Mouse (Mus musculus): ENCODE data around the gene Cachd1. TPM values are rescaled to one million over a fixed set of nuclear protein-coding genes. Genes with fewer than 3 reads are reported as not detected.
A peak's percentile ranks its signal among the peaks of the same experiment; 100 is the strongest.

Gene Cachd1
- polyA plus RNA-seq, 1 experiment from 2014 or later = 44.9 TPM

- Histone ChIP-seq H3K9me3 (replicated peaks) (no peaks in the 10 kb centered on the region), H3K27me3 (ENCODE audit: low read depth, poor library complexity, severe bottlenecking) (no peaks in the 10 kb centered on the region), H3K36me3 (no peaks in the 10 kb centered on the region), H3K4me1 (peaks cover 71% of the 10 kb centered on the region), H3K27ac (peak overlapping the region; percentile 71), H3K4me3 (no peak overlapping the region)
- DNase-seq (ENCODE audit: low spot score) = no peak
- WGBS = 52% methylated on average over 3 of the region's 3 CpGs
These were observed 76.0 kb downstream of the Cachd1 start for GRCm38 (mm10) chr4:100852448-100852847.

DNA sequence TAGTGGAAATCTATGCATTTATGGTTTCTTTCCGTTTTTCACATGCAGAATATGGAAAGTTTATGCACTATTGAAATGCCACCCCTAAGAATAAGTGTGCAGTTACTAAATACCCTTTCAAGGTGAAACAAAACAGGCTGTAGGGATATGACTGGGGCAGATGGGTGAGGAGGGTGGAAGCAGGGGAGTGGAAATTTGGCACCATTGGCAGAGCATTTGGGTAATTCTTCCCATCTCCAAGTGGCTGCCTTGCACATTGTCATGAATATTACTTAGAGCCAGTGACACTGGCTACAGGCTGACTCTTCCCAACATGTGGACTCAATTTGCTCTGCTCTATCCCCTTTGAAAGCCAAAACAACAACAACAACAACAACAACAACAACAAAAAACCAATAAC lies 77.0 kb downstream of the Cachd1 start:
- no peaks in the 10 kb centered on the region for H3K9me3 ChIP-seq (replicated peaks)

GRCm38 (mm10) chr4:100855373-100855772 lies 78.9 kb downstream of the Cachd1 start:
- no peak for DNase-seq (ENCODE audit: low spot score)
- H3K27ac ChIP-seq = peak overlapping the region; percentile 36; the same call in 1 of the 2 replicates
- H3K4me3 ChIP-seq = no peak overlapping the region
- H3K9me3 ChIP-seq (replicated peaks) = no peaks in the 10 kb centered on the region
- no peaks in the 10 kb centered on the region for H3K27me3 ChIP-seq (ENCODE audit: low read depth, poor library complexity, severe bottlenecking)
- WGBS = 80% methylated on average over 4 of the region's 4 CpGs
- H3K36me3 ChIP-seq = no peaks in the 10 kb centered on the region
- peaks cover 84% of the 10 kb centered on the region for H3K4me1 ChIP-seq

More for the DNA sequence above, 77.0 kb downstream of the Cachd1 start:
- Histone ChIP-seq H3K27ac (peak overlapping the region; percentile 44; the same call in 1 of the 2 replicates), H3K36me3 (no peaks in the 10 kb centered on the region), H3K4me3 (no peak overlapping the region), H3K4me1 (peaks cover 79% of the 10 kb centered on the region), H3K27me3 (ENCODE audit: low read depth, poor library complexity, severe bottlenecking) (no peaks in the 10 kb centered on the region)
- no peak for DNase-seq (ENCODE audit: low spot score)
- WGBS = 82% methylated on average over 1 of the region's 1 CpGs

- 37% methylated on average over 3 of the region's 3 CpGs for WGBS
- Histone ChIP-seq H3K27me3 (ENCODE audit: low read depth, poor library complexity, severe bottlenecking) (no peaks in the 10 kb centered on the region), H3K4me1 (peaks cover 73% of the 10 kb centered on the region), H3K4me3 (no peak overlapping the region), H3K36me3 (no peaks in the 10 kb centered on the region), H3K9me3 (replicated peaks) (no peaks in the 10 kb centered on the region), H3K27ac (no peak overlapping the region; the same call in none of the 2 replicates)
- DNase-seq (ENCODE audit: low spot score) = no peak
These were observed 81.0 kb downstream of the Cachd1 start for GRCm38 (mm10) chr4:100857411-100857869.

DNA sequence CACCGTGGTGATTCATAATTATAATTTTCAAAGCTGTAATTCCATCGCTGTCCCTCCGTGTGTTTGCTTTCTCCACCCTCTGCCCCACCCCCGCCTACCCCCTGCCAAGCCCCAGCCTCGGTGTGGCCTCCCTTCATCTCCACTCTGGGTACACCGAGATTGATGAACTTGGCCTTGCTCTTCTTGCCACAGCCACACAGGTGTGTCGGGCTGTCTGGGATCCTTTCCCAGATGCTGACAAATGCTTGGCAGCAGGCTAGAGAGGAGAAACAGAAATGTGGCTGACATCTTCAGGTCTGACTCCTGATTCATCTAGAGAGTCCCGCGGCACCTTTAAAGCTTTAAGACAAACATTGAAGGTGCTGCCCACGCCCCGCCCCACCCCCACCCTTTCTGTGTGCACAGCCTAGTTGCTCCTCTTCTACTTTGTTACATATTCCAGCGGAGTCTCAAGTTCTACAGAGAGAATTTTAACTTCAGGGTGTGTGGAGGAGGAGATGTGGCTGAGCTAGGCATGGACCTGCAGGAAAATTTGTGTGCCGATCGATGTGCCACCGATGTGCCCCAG lies 87.5 kb downstream of the Cachd1 start:
- peaks cover 15% of the 10 kb centered on the region for H3K36me3 ChIP-seq
- H3K9me3 ChIP-seq (replicated peaks) = no peaks in the 10 kb centered on the region
- WGBS = 51% methylated on average over 15 of the region's 15 CpGs
- H3K4me3 ChIP-seq = no peak overlapping the region
- no peak for DNase-seq (ENCODE audit: low spot score)
- peak overlapping the region; percentile 50 for H3K27ac ChIP-seq
- no peaks in the 10 kb centered on the region for H3K27me3 ChIP-seq (ENCODE audit: low read depth, poor library complexity, severe bottlenecking)
- H3K4me1 ChIP-seq = peaks cover 56% of the 10 kb centered on the region

GRCm38 (mm10) chr4:100865423-100865822 lies 88.9 kb downstream of the Cachd1 start:
- Histone ChIP-seq H3K36me3 (peaks cover 15% of the 10 kb centered on the region), H3K9me3 (replicated peaks) (no peaks in the 10 kb centered on the region), H3K27ac (peak overlapping the region; percentile 66), H3K4me3 (0 out of 2 replicates have a peak overlapping the region, but pooled peaks have one; percentile 6), H3K4me1 (peaks cover 53% of the 10 kb centered on the region), H3K27me3 (ENCODE audit: low read depth, poor library complexity, severe bottlenecking) (no peaks in the 10 kb centered on the region)
- no peak for DNase-seq (ENCODE audit: low spot score)
- WGBS = 28% methylated on average over 13 of the region's 13 CpGs

DNA sequence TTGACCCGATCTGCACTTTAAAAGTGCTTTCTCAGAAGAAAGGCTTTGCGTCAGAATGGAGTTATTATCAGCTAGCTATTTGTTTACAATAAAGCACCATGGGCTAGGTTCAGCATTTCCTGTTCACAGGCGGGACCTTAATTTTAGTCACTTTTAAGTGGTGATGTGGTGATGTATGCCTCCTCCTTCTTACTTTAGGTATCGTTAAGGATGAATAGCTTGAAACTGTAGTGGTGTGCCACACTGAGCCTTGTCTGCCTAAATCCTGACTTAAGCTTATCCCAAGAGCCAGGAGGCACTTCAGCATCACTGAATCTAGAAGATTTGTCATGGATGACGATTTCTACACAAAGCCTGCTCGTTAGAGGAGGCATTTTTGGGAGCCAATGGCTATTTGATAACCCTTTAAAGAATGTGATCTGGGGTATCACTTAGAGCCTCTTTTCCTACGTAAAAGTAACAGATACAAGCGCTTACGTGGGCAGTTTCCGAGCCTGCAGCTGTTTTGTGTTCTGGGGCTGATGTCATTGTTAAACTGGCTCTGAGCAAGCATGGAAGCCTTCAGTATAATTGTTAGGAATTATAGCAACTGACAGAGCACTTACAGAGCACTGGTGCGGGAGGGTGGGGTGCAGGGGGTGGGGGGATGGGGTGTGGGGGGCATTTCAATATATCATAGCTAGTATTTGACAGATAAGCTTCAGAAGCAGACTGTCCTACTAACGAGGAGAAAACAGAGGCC lies 89.7 kb downstream of the Cachd1 start:
- peaks cover 15% of the 10 kb centered on the region for H3K36me3 ChIP-seq
- H3K4me1 ChIP-seq = peaks cover 48% of the 10 kb centered on the region
- H3K27ac ChIP-seq = peak overlapping the region; percentile 66; the same call in 1 of the 2 replicates
- no peaks in the 10 kb centered on the region for H3K9me3 ChIP-seq (replicated peaks)
- no peaks in the 10 kb centered on the region for H3K27me3 ChIP-seq (ENCODE audit: low read depth, poor library complexity, severe bottlenecking)
- H3K4me3 ChIP-seq = no peak overlapping the region
- DNase-seq (ENCODE audit: low spot score) = no peak
- 32% methylated on average over 12 of the region's 12 CpGs for WGBS

DNA sequence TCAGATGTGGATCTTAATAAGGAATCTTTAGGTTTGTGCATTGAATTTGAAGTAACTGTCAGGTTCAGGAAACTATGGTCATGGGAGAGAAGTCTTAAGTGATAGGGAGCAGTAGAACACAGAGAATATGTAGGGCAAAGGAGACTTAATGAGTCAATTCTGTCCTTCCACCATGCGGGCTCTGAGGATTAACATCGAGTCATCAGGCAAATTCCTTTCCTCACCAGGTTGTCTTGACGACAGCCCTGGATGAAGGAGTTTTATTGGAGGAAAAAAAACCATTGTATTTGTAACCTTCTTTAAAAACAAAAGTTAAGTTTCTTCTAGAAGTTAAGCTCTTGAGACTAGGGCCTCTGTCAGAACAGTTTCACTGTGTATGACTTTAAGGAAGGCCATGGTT lies 100.9 kb downstream of the Cachd1 start:
- Histone ChIP-seq H3K27me3 (ENCODE audit: low read depth, poor library complexity, severe bottlenecking) (no peaks in the 10 kb centered on the region), H3K4me3 (no peak overlapping the region), H3K27ac (no peak overlapping the region), H3K36me3 (peaks cover 8% of the 10 kb centered on the region), H3K9me3 (replicated peaks) (no peaks in the 10 kb centered on the region), H3K4me1 (peaks cover 9% of the 10 kb centered on the region)
- no peak for DNase-seq (ENCODE audit: low spot score)
- WGBS = 57% methylated on average over 3 of the region's 3 CpGs

- Histone ChIP-seq H3K9me3 (replicated peaks) (no peaks in the 10 kb centered on the region), H3K27me3 (ENCODE audit: low read depth, poor library complexity, severe bottlenecking) (no peaks in the 10 kb centered on the region), H3K4me3 (no peak overlapping the region), H3K36me3 (peaks cover 13% of the 10 kb centered on the region), H3K27ac (no peak overlapping the region), H3K4me1 (peaks cover 13% of the 10 kb centered on the region)
- DNase-seq (ENCODE audit: low spot score) = no peak
- WGBS = 33% methylated on average over 8 of the region's 8 CpGs
These were observed 102.9 kb downstream of the Cachd1 start for GRCm38 (mm10) chr4:100879414-100879813.

DNA sequence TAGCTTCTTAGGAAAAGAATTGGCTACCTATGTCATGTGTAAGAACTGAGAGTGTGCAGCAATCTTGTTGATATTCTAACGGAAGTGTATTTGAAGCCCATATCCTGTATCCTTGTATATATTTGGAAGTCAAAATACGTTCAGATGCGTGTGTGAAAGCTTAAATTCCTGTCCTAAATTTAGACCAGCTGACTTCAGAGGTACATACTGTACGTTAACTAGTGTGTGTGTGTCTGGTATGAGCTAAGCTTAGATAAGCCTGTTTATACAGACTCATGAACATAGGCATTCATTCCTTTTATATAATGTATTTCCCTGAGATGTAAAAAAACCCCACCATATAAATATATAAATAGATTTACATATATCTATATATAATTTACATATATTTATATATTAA lies 103.6 kb downstream of the Cachd1 start:
- no peak for DNase-seq (ENCODE audit: low spot score)
- H3K4me1 ChIP-seq = peaks cover 19% of the 10 kb centered on the region
- H3K27me3 ChIP-seq (ENCODE audit: low read depth, poor library complexity, severe bottlenecking) = no peaks in the 10 kb centered on the region
- no peak overlapping the region for H3K27ac ChIP-seq
- WGBS = 86% methylated on average over 4 of the region's 4 CpGs
- no peaks in the 10 kb centered on the region for H3K9me3 ChIP-seq (replicated peaks)
- H3K36me3 ChIP-seq = peaks cover 13% of the 10 kb centered on the region
- H3K4me3 ChIP-seq = no peak overlapping the region

DNA sequence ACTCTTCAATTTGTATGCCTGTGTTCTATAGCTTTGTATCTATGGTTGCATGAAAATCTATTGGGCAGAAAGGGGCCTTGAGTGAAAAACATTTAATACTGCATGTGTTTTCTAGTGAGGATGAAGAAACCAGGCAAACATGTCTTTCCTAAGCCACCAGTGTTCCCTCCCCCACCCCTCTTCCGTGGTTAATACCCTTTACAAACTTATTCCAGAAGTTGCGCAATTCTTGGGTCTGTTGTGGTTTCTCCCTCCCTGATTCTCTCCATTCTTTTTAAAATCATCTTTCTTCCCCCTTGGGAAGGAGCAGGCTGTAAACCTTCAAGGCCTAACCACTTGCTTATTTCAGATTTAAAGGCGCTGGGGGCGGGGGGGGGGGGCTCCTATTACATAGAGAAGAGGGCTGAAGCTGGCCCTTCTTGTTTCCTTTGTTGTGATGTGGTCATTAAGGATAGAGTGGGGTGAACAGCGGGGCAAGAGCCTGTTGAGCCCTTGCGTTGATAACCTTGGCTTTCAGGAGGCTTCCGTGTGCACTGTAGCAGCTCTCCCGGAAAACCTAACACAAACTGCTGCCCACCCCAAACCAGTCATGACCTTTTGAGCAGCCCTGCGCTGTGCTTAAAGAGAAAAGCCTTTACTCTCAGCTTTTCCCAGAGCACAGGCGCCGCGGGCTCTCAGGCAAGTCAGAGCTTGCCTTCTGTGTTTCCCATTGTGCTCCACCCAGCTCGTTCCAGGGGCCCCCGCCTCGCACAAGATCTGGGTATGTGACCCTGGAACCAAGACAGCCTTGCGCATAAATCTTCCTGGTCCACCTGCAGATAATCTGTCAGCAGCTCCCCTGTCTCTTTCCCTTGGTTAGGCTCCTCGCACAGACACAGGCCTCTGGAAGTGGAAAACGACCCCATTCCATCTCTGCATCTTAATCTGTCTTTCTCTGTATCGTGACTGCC lies 109.6 kb downstream of the Cachd1 start:
- Histone ChIP-seq H3K4me1 (peaks cover 59% of the 10 kb centered on the region), H3K9me3 (replicated peaks) (no peaks in the 10 kb centered on the region), H3K27ac (peak overlapping the region; percentile 68), H3K36me3 (peaks cover 10% of the 10 kb centered on the region; the same call in 1 of the 2 replicates), H3K4me3 (0 out of 2 replicates have a peak overlapping the region, but pooled peaks have one; percentile 26), H3K27me3 (ENCODE audit: low read depth, poor library complexity, severe bottlenecking) (no peaks in the 10 kb centered on the region)
- WGBS = 10% methylated on average over 19 of the region's 19 CpGs
- DNase-seq (ENCODE audit: low spot score) = peak; percentile 80

DNA sequence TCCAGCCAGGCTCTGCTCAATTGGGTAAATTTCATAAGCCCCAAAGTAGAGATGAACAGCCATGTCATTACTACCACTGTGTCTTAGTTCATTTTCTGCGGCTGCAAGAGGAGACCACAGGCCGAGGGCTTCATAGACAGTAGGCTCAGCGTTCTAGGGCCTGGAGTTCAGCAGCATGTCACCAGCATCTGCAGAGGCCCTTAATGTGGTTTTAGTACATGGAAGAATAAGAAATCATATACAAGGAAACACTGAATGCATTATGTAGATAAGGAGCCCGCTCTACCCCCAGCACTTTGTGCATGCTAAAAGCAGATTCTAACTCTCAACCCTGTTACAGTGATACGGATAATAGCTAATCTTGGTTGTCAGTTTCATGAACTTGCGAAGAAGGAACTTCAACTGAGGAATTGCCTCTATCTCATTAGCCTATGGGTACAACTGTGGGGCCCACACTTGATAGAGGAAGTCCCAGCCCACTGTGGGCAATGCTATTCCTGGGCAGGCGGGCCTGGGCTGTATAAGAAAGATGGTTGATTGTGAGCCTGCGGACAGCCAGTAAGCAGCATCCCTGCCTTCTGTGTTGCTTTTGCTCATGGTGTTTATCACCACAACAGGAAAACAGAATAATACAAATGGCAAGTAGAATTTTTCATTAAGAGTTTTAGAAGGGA lies 110.4 kb downstream of the Cachd1 start:
- H3K9me3 ChIP-seq (replicated peaks) = no peaks in the 10 kb centered on the region
- peaks cover 65% of the 10 kb centered on the region for H3K4me1 ChIP-seq
- 0 out of 2 replicates have a peak overlapping the region, but pooled peaks have one; percentile 26 for H3K4me3 ChIP-seq
- H3K27ac ChIP-seq = peak overlapping the region; percentile 68
- H3K27me3 ChIP-seq (ENCODE audit: low read depth, poor library complexity, severe bottlenecking) = no peaks in the 10 kb centered on the region
- WGBS = 78% methylated on average over 8 of the region's 8 CpGs
- H3K36me3 ChIP-seq = peaks cover 7% of the 10 kb centered on the region; the same call in 1 of the 2 replicates
- DNase-seq (ENCODE audit: low spot score) = no peak

Data from limb, embryonic 10.5 days (tissue).